Mouse (Mus musculus): ENCODE measurements around the gene Hoxc8. TPM values are rescaled to one million over a fixed set of nuclear protein-coding genes. Genes with fewer than 3 reads are reported as not detected.

The Hoxc8 gene
- polyA plus RNA-seq, 1 experiment from 2014 or later: 2.5 TPM

GRCm38 (mm10) chr15:103015406-103016166 is 25.2 kb downstream of the Hoxc8 start:
- Histone ChIP-seq H3K36me3 (ENCODE audit: control insufficient read depth, insufficient read depth, low read length) (no peaks in the 10 kb centered on the region), H3K9me3 (replicated peaks; ENCODE audit: control insufficient read depth, low read length) (no peaks in the 10 kb centered on the region), H3K4me2 (ENCODE audit: low read depth, low read length) (peak overlapping the region; percentile 69), H3K4me1 (ENCODE audit: control insufficient read depth, insufficient read depth, low read length) (peaks cover 22% of the 10 kb centered on the region; the same call in 1 of the 2 replicates), H3K9ac (ENCODE audit: low read length) (peak overlapping the region; percentile 84), H3K4me3 (replicated peaks; ENCODE audit: low read length) (peak overlapping the region; percentile 62), H3K27ac (ENCODE audit: low read length) (peak overlapping the region; percentile 98), H3K27me3 (ENCODE audit: control insufficient read depth, insufficient read depth, low read length) (peaks cover 53% of the 10 kb centered on the region)
- no peak for ATAC-seq (ENCODE audit: insufficient read depth, low FRiP score)
- WGBS: 15% methylated on average over 19 of the region's 19 CpGs

DNA sequence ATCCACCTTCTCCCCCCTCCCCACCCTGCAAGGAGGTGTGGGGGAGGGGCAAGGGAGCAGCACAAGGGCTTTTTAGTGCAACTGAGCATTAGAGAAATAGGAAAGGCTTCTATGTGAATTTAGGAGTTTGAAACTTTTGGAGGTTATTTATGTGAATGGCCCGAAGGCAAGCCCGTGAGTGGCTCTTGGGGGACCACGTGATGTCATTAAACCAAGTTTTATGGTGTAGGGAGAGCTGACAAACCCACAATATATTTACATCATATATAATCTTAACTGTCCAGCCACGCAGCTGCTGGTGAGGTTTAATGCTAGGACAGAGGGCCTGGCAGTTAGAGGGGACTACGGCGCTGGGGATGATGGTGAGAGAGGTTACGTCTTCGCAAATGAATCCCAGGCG is 28.2 kb downstream of the Hoxc8 start, which contains the start of gene Hoxc4:
Gene Hoxc4, plus strand, starts transcription at position 299 of the 400 bp plus-strand sequence.
- 47% methylated on average over 9 of the region's 9 CpGs for WGBS
- H3K9me3 ChIP-seq (replicated peaks; ENCODE audit: control insufficient read depth, low read length): no peaks in the 10 kb centered on the region
- peak within 1 kb of the TSS; percentile 16; the same call in 1 of the 2 replicates for H3K4me3 ChIP-seq (replicated peaks; ENCODE audit: low read length)
- peaks cover 42% of the 10 kb centered on the region for H3K27me3 ChIP-seq (ENCODE audit: control insufficient read depth, insufficient read depth, low read length)
- no peaks in the 10 kb centered on the region for H3K36me3 ChIP-seq (ENCODE audit: control insufficient read depth, insufficient read depth, low read length)
- H3K4me1 ChIP-seq (ENCODE audit: control insufficient read depth, insufficient read depth, low read length): peaks cover 18% of the 10 kb centered on the region; the same call in 1 of the 2 replicates
- H3K9ac ChIP-seq (ENCODE audit: low read length): peak within 1 kb of the TSS; percentile 43
- no peak for ATAC-seq (ENCODE audit: insufficient read depth, low FRiP score)
- H3K27ac ChIP-seq (ENCODE audit: low read length): peak within 1 kb of the TSS; percentile 67
- 0 out of 2 replicates have a peak within 1 kb of the TSS, but pooled peaks have one; percentile 21 for H3K4me2 ChIP-seq (ENCODE audit: low read depth, low read length)

DNA sequence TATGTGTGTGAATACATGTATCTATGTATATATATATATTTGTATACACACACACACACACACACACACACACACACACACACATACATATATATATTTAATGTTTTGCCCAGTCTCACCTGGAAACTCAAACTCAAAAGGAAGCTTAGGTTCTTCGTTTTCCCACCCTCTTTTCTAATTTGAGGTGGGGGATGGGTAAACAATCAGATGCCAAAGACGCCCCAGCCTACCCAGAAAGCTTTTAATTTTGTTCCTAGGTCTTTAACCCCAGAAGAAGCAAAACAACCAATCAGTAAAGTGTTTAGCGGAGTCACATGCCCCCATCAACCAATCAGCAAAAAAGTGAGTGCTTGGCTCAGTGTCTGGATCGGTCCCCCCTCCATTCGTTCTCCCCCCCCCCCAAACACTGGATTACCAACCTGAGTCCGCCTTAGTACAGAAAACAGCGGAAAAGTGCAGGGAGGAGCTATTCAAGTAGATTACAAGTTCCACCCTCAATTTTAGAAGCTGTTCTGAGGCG is 30.6 kb downstream of the Hoxc8 start:
- Histone ChIP-seq H3K27me3 (ENCODE audit: control insufficient read depth, insufficient read depth, low read length) (peaks cover 37% of the 10 kb centered on the region), H3K9ac (ENCODE audit: low read length) (peak overlapping the region; percentile 17; the same call in 1 of the 2 replicates), H3K4me2 (ENCODE audit: low read depth, low read length) (peak overlapping the region; percentile 7; the same call in 1 of the 2 replicates), H3K9me3 (replicated peaks; ENCODE audit: control insufficient read depth, low read length) (no peaks in the 10 kb centered on the region), H3K36me3 (ENCODE audit: control insufficient read depth, insufficient read depth, low read length) (no peaks in the 10 kb centered on the region), H3K4me3 (replicated peaks; ENCODE audit: low read length) (peak overlapping the region; percentile 16; the same call in 1 of the 2 replicates), H3K4me1 (ENCODE audit: control insufficient read depth, insufficient read depth, low read length) (peaks cover 10% of the 10 kb centered on the region; the same call in 1 of the 2 replicates), H3K27ac (ENCODE audit: low read length) (no peak overlapping the region)
- no peak for ATAC-seq (ENCODE audit: insufficient read depth, low FRiP score)
- WGBS: 12% methylated on average over 8 of the region's 8 CpGs

DNA sequence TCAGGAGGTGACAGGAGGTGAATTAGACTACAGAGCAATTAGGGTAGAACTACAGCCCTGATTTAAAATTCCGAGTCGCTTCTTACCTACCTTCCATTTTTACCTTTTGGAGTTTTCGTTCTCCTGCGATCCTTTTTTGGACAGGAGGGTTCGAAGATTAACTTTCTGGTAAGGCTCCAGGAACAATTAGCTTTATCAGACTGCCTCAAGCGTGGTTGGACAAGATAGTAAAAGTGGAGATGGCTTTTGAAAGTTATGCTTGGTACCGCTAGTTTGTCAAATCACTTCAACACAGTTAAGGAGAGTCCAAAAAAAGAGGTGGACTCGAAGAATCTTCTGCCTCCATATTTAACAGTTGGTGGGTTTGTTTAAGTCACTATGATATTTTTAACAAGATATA is 31.1 kb downstream of the Hoxc8 start:
- Histone ChIP-seq H3K4me1 (ENCODE audit: control insufficient read depth, insufficient read depth, low read length) (peaks cover 10% of the 10 kb centered on the region; the same call in 1 of the 2 replicates), H3K4me2 (ENCODE audit: low read depth, low read length) (peak overlapping the region; percentile 7; the same call in 1 of the 2 replicates), H3K27ac (ENCODE audit: low read length) (no peak overlapping the region), H3K9ac (ENCODE audit: low read length) (peak overlapping the region; percentile 17; the same call in 1 of the 2 replicates), H3K27me3 (ENCODE audit: control insufficient read depth, insufficient read depth, low read length) (peaks cover 40% of the 10 kb centered on the region), H3K4me3 (replicated peaks; ENCODE audit: low read length) (peak overlapping the region; percentile 16; the same call in 1 of the 2 replicates), H3K9me3 (replicated peaks; ENCODE audit: control insufficient read depth, low read length) (no peaks in the 10 kb centered on the region), H3K36me3 (ENCODE audit: control insufficient read depth, insufficient read depth, low read length) (no peaks in the 10 kb centered on the region)
- WGBS: 23% methylated on average over 8 of the region's 8 CpGs
- ATAC-seq (ENCODE audit: insufficient read depth, low FRiP score): no peak

DNA sequence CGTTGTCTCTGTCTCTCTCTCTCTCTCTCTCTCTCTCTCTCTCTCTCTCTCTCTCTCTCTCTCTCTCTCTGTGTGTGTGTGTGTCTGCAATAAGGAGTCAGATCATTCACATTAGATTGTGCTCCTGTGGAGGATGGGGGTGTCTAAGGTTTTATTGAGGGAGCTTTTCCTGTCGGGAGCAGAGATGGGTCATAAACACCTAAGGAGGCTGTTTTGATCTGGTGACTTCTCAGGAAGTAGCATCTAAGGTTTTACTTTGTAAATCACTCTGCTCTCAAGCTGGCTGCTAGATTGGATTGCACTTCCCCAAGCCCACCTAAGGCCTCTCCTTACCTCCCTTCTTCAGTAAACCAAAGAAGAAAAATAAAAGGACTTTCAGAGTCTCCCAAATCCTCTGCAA is 33.7 kb downstream of the Hoxc8 start:
- peaks cover 6% of the 10 kb centered on the region; the same call in 1 of the 2 replicates for H3K4me1 ChIP-seq (ENCODE audit: control insufficient read depth, insufficient read depth, low read length)
- H3K27ac ChIP-seq (ENCODE audit: low read length): no peak overlapping the region
- H3K9me3 ChIP-seq (replicated peaks; ENCODE audit: control insufficient read depth, low read length): no peaks in the 10 kb centered on the region
- H3K27me3 ChIP-seq (ENCODE audit: control insufficient read depth, insufficient read depth, low read length): peaks cover 39% of the 10 kb centered on the region
- ATAC-seq (ENCODE audit: insufficient read depth, low FRiP score): no peak
- no peak overlapping the region for H3K9ac ChIP-seq (ENCODE audit: low read length)
- no peak overlapping the region for H3K4me3 ChIP-seq (replicated peaks; ENCODE audit: low read length)
- 21% methylated on average over 2 of the region's 2 CpGs for WGBS
- H3K36me3 ChIP-seq (ENCODE audit: control insufficient read depth, insufficient read depth, low read length): no peaks in the 10 kb centered on the region
- no peak overlapping the region for H3K4me2 ChIP-seq (ENCODE audit: low read depth, low read length)

GRCm38 (mm10) chr15:103027266-103028235 is 37.1 kb downstream of the Hoxc8 start:
- Histone ChIP-seq H3K36me3 (ENCODE audit: control insufficient read depth, insufficient read depth, low read length) (no peaks in the 10 kb centered on the region), H3K9ac (ENCODE audit: low read length) (peak overlapping the region; percentile 57), H3K27me3 (ENCODE audit: control insufficient read depth, insufficient read depth, low read length) (peaks cover 33% of the 10 kb centered on the region), H3K9me3 (replicated peaks; ENCODE audit: control insufficient read depth, low read length) (no peaks in the 10 kb centered on the region), H3K27ac (ENCODE audit: low read length) (peak overlapping the region; percentile 17; the same call in 1 of the 2 replicates), H3K4me1 (ENCODE audit: control insufficient read depth, insufficient read depth, low read length) (peaks cover 10% of the 10 kb centered on the region; the same call in 1 of the 2 replicates), H3K4me2 (ENCODE audit: low read depth, low read length) (peak overlapping the region; percentile 50), H3K4me3 (replicated peaks; ENCODE audit: low read length) (peak overlapping the region; percentile 30)
- WGBS: 21% methylated on average over 43 of the region's 43 CpGs
- no peak for ATAC-seq (ENCODE audit: insufficient read depth, low FRiP score)

- Histone ChIP-seq H3K4me3 (replicated peaks; ENCODE audit: low read length) (no peak overlapping the region), H3K4me1 (ENCODE audit: control insufficient read depth, insufficient read depth, low read length) (peaks cover 13% of the 10 kb centered on the region; the same call in 1 of the 2 replicates), H3K9me3 (replicated peaks; ENCODE audit: control insufficient read depth, low read length) (no peaks in the 10 kb centered on the region), H3K27ac (ENCODE audit: low read length) (no peak overlapping the region), H3K4me2 (ENCODE audit: low read depth, low read length) (no peak overlapping the region), H3K27me3 (ENCODE audit: control insufficient read depth, insufficient read depth, low read length) (peaks cover 30% of the 10 kb centered on the region), H3K9ac (ENCODE audit: low read length) (no peak overlapping the region), H3K36me3 (ENCODE audit: control insufficient read depth, insufficient read depth, low read length) (no peaks in the 10 kb centered on the region)
- no peak for ATAC-seq (ENCODE audit: insufficient read depth, low FRiP score)
- whole genome bisulfite sequencing: 59% methylated on average over 9 of the region's 9 CpGs
These were observed 38.6 kb downstream of the Hoxc8 start for GRCm38 (mm10) chr15:103028916-103029512.

GRCm38 (mm10) chr15:103030142-103030541 is 39.7 kb downstream of the Hoxc8 start:
- Histone ChIP-seq H3K4me1 (ENCODE audit: control insufficient read depth, insufficient read depth, low read length) (peaks cover 13% of the 10 kb centered on the region; the same call in 1 of the 2 replicates), H3K27me3 (ENCODE audit: control insufficient read depth, insufficient read depth, low read length) (peaks cover 22% of the 10 kb centered on the region), H3K4me3 (replicated peaks; ENCODE audit: low read length) (no peak overlapping the region), H3K36me3 (ENCODE audit: control insufficient read depth, insufficient read depth, low read length) (no peaks in the 10 kb centered on the region), H3K27ac (ENCODE audit: low read length) (no peak overlapping the region), H3K9ac (ENCODE audit: low read length) (peak overlapping the region; percentile 9; the same call in 1 of the 2 replicates), H3K4me2 (ENCODE audit: low read depth, low read length) (0 out of 2 replicates have a peak overlapping the region, but pooled peaks have one; percentile 11), H3K9me3 (replicated peaks; ENCODE audit: control insufficient read depth, low read length) (no peaks in the 10 kb centered on the region)
- WGBS: 38% methylated on average over 8 of the region's 8 CpGs
- ATAC-seq (ENCODE audit: insufficient read depth, low FRiP score): no peak
